Mouse (Mus musculus) intestine, embryonic 14.5 days (tissue): ENCODE data around the gene Soat2. TPM values are rescaled to one million over a fixed set of nuclear protein-coding genes. Genes with fewer than 3 reads are reported as not detected.
A peak's percentile ranks its signal among the peaks of the same experiment; 100 is the strongest.

ENCODE experiments used
- ATAC-seq: fragments of 200-750 bp; cut with Nextera tagmentation; replicated peaks from 2 replicates; pipeline ENCODE4 v1.8.0; 2017; ENCODE audit warnings: low read depth, moderate number of reproducible peaks, moderate TSS enrichment, moderate library complexity; ENCODE audit not compliant: low FRiP score, low TSS enrichment
- DNase-seq: peaks from one replicate; pipeline ENCODE4 v3.0.0-alpha.2; 2018; ENCODE audit warnings: low spot score
- H3K27ac ChIP-seq: fragments of 300-500 bp; sonication (generic); 2 replicates; pipeline ENCODE4 v1.5.1; 2014; ENCODE audit warnings: low read depth, mild to moderate bottlenecking, control low read depth
- H3K27me3 ChIP-seq: fragments of 300-500 bp; sonication (generic); replicated peaks from 2 replicates; pipeline ENCODE4 v1.6.1; 2014; ENCODE audit warnings: low read length, control low read depth; ENCODE audit not compliant: control insufficient read depth, insufficient read depth
- H3K36me3 ChIP-seq: fragments of 300-500 bp; sonication (generic); 2 replicates; pipeline ENCODE4 v1.6.1; 2014; ENCODE audit warnings: low read length, control low read depth; ENCODE audit not compliant: control insufficient read depth, insufficient read depth
- H3K4me1 ChIP-seq: fragments of 300-500 bp; sonication (generic); replicated peaks from 2 replicates; pipeline ENCODE4 v1.6.1; 2014; ENCODE audit warnings: low read length, control low read depth, mixed read lengths; ENCODE audit not compliant: control insufficient read depth, insufficient read depth
- H3K4me2 ChIP-seq: fragments of 300-500 bp; sonication (generic); 2 replicates; pipeline ENCODE4 v1.6.1; 2014; ENCODE audit warnings: low read length
- H3K4me3 ChIP-seq: fragments of 300-500 bp; sonication (generic); 2 replicates; pipeline ENCODE4 v1.5.1; 2014; ENCODE audit warnings: low read depth, low read length, control low read depth, mixed read lengths
- H3K9ac ChIP-seq: fragments of 300-500 bp; sonication (generic); 2 replicates; pipeline ENCODE4 v1.6.1; 2014; ENCODE audit warnings: mild to moderate bottlenecking, low read length
- H3K9me3 ChIP-seq: fragments of 300-500 bp; sonication (generic); 2 replicates; pipeline ENCODE4 v1.6.1; 2016; ENCODE audit warnings: low read length, control low read depth; ENCODE audit not compliant: control insufficient read depth
- WGBS: fragments of 180-500 bp; shearing (Covaris S2); extraction: QIAGEN DNeasy Blood & Tissue Kit; methylation state at CpG from one replicate; pipeline ENCODE4 v1.1.7; 2014; 5-methylcytosine and 5-hydroxymethylcytosine counted together
- polyA plus RNA-seq: library from polyadenylated mRNA; unstranded; fragments of >200 nt; fragmentation: Nextera tagmentation; extraction: Ambion mirVana; gene quantifications from 2 replicates; pipeline ENCODE4 v1.2.1, GENCODE M21; 2014

Gene Soat2
- polyA plus RNA-seq, 1 experiment from 2014 or later, result 4.7 TPM

DNA sequence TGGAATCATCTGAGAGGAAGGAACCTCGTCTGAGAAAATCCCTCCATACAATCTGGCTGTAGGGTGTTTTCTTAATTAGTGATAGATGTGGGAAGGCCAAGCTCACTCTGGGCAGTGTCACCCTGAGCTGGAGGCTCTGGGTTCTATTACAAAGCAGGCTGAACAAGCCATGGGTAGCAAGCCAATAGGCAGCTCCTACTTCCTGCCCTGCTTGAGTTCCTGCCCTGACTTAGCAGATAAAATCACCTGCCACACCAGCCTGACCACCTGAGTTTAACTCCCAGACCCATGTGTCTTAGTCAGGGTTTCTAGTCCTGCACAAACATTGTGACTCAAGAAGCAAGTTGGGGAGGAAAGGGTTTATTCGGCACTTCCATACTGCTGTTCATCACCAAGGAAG is 18.7 kb downstream of the Soat2 start:
- peaks cover 7% of the 10 kb centered on the region; the same call in 1 of the 2 replicates for H3K4me1 ChIP-seq
- H3K36me3 ChIP-seq, result no peaks in the 10 kb centered on the region
- no peak overlapping the region for H3K4me2 ChIP-seq
- ATAC-seq (no peak), DNase-seq (no peak)
- no peak overlapping the region for H3K9ac ChIP-seq
- no peaks in the 10 kb centered on the region for H3K9me3 ChIP-seq
- no peaks in the 10 kb centered on the region for H3K27me3 ChIP-seq
- H3K27ac ChIP-seq, result no peak overlapping the region
- 69% methylated on average over 2 of the region's 2 CpGs for WGBS
- H3K4me3 ChIP-seq, result no peak overlapping the region

DNA sequence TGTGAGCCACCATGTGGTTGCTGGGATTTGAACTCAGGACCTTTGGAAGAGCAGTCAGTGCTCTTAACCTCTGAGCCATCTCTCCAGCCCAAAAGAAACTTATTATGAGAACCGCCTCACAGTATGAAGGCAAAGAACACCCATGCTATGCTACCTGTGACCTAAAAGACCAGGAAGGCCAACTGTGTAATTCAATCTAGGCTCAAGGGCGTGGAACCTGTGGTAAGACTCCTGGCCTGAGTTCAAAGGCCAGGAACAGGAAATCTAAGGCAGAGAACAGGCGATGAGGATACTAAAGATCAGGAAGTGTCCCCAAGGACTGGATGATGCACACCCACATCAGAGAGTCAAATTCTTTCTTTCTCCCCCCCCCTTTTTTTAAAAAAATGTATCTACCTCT is 23.3 kb downstream of the Soat2 start:
- 89% methylated on average over 3 of the region's 3 CpGs for WGBS
- H3K4me3 ChIP-seq, result no peak overlapping the region
- H3K36me3 ChIP-seq, result 0 out of 2 replicates have a peak, but pooled peaks cover 3% of the 10 kb centered on the region
- H3K9ac ChIP-seq, result no peak overlapping the region
- H3K4me1 ChIP-seq, result no peaks in the 10 kb centered on the region
- H3K9me3 ChIP-seq, result no peaks in the 10 kb centered on the region
- DNase-seq (no peak), ATAC-seq (no peak)
- H3K4me2 ChIP-seq, result no peak overlapping the region
- H3K27ac ChIP-seq, result no peak overlapping the region
- H3K27me3 ChIP-seq, result no peaks in the 10 kb centered on the region

DNA sequence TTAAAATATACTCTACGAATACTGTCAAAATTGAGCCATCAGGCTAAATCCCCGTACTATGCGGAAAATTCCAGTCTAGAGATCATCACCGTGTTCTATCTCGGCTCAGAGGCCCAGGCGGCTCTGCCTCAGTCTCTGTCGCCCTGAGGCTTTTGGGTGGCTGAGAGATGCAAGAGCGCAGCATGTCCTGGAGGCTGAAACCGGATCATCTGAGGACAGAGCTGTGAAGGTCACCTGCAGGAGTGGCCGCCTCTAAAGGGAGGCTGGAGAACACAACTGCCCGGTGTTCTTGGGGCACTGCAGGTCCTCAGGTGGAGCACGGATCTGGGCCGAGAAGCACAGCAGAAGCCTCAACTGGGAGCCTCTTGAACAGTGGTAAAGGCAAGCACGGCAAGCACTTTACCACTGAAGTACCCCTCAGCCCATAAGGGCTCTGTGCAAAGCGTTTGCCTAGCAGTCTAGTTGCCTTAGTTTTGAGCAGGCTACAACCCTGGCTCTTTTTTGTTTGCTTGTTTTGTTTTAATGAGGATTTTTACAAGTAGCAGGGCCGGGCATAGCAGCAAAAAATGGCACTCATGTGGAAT is 25.5 kb downstream of the Soat2 start:
- ATAC-seq, result no peak

DNA sequence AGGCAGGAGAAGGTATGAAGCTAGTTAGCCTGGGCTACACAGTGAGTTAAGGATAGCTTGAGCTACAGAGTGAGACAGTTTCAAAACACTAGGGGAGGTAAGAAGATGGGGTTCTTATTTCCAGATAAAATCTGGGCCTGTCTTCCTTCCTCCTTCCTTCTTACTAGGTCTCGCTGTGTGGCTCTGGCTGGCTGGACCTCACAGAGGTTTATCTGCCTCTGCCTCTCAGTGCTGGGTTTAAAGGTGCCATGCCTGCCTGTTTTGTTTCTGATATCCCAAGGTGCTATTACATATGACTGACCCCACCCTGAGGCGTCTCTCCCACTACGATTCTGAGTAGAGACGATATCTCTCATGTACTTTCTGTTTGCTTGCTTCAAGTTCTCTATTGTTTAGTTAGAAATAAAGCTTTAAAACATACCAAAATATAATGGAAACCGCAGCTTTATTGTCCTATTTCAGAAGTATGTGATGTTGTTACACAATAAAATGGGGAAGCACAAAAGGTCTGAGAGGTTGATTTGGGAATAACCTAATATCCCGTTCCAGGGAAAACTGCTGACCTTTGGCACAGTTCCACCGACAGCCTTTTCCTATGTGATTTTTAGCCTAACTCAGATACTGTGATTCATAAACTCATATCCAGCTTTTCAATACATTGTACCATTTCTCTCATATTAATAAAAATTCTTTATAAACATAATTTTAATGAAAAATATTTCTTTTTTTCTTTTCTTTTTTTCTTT is 26.4 kb downstream of the Soat2 start:
- Histone ChIP-seq H3K27ac (no peak overlapping the region), H3K27me3 (no peaks in the 10 kb centered on the region), H3K36me3 (peaks cover 11% of the 10 kb centered on the region), H3K9ac (no peak overlapping the region), H3K4me2 (no peak overlapping the region), H3K4me3 (no peak overlapping the region), H3K9me3 (no peaks in the 10 kb centered on the region), H3K4me1 (no peaks in the 10 kb centered on the region)
- ATAC-seq (no peak), DNase-seq (no peak)
- WGBS, result 87% methylated on average over 7 of the region's 7 CpGs

More for the DNA sequence above, 25.5 kb downstream of the Soat2 start:
- Histone ChIP-seq H3K4me2 (no peak overlapping the region), H3K4me3 (no peak overlapping the region), H3K36me3 (peaks cover 11% of the 10 kb centered on the region), H3K27ac (no peak overlapping the region), H3K4me1 (no peaks in the 10 kb centered on the region), H3K27me3 (no peaks in the 10 kb centered on the region), H3K9me3 (no peaks in the 10 kb centered on the region), H3K9ac (no peak overlapping the region)
- no peak for DNase-seq
- 89% methylated on average over 16 of the region's 16 CpGs for WGBS

DNA sequence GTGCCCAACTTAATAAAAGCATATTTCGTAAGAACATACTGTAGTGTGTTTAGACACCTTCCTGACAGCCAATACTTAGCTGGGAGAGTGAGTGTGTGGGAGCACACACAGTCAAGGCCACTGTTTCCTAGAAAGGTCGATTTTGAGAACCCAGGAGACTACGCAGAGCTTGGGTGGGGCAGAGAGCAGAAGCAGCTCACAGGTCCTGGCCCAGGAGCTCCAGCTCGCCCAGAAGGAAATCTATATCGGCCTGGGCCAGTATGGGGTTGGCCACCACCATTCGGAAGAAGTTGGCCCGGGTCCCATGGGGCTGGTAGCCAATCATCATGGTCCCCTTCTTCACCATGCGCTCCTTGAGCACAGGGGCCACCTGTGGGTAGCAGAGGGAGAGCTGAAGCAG is 27.1 kb downstream of the Soat2 start:
- no peak overlapping the region for H3K4me3 ChIP-seq
- WGBS, result 83% methylated on average over 8 of the region's 8 CpGs
- ATAC-seq (no peak), DNase-seq (no peak)
- H3K36me3 ChIP-seq, result peaks cover 11% of the 10 kb centered on the region
- H3K9ac ChIP-seq, result no peak overlapping the region
- no peaks in the 10 kb centered on the region for H3K27me3 ChIP-seq
- H3K27ac ChIP-seq, result no peak overlapping the region
- H3K4me1 ChIP-seq, result no peaks in the 10 kb centered on the region
- H3K9me3 ChIP-seq, result no peaks in the 10 kb centered on the region
- H3K4me2 ChIP-seq, result no peak overlapping the region

DNA sequence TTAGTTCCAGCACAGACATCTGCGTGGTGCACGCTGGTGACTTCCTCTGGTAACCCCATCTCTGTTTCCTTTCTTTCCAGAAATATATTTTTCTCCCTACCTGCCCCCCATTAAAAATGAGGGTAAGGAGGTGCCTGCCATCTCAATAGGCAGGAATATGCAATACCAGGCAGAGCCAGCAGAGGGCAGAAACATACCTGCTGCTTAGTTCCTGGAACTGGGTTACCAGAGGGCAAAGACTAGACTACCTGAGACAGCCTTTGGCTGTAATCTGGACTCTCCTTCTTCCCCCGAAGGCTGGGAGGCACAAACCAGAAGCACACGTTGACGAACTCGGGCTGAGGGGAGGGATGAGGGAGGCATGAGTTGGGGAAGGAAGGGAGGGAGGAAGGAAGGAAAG is 28.0 kb downstream of the Soat2 start:
- no peak overlapping the region for H3K9ac ChIP-seq

DNA sequence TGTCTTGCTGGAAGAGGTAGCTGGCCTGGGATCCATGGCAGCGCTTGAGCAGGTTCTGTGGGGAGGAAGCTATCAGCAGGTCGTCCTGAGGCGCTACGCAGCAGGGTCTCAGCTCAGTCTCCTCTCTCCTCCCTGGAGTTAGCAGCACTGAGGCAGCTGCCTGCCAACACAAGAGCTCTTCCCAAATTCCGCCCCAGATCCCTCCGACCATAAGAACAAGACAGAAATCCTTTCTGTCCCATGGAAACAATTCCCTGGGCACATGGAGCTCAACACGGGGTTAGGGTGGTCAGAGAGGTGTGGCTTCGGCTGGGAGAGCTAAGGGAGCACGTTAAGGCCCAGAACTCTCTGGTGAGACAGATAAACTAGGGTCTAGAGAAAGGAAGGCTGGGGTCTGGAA is 28.8 kb downstream of the Soat2 start:
- Histone ChIP-seq H3K9me3 (no peaks in the 10 kb centered on the region), H3K9ac (no peak overlapping the region), H3K27me3 (no peaks in the 10 kb centered on the region), H3K36me3 (peaks cover 21% of the 10 kb centered on the region), H3K4me1 (no peaks in the 10 kb centered on the region), H3K27ac (no peak overlapping the region), H3K4me3 (no peak overlapping the region), H3K4me2 (no peak overlapping the region)
- WGBS, result 79% methylated on average over 9 of the region's 9 CpGs
- no peak for ATAC-seq
- no peak for DNase-seq

More for the DNA sequence above, 28.0 kb downstream of the Soat2 start:
- peak; percentile 95 for DNase-seq
- H3K9me3 ChIP-seq, result no peaks in the 10 kb centered on the region
- no peak overlapping the region for H3K27ac ChIP-seq
- 0 out of 2 replicates have a peak, but pooled peaks have one; percentile 33 for ATAC-seq
- no peaks in the 10 kb centered on the region for H3K4me1 ChIP-seq
- H3K36me3 ChIP-seq, result peaks cover 15% of the 10 kb centered on the region
- H3K27me3 ChIP-seq, result no peaks in the 10 kb centered on the region
- H3K4me3 ChIP-seq, result no peak overlapping the region
- no peak overlapping the region for H3K4me2 ChIP-seq
- 14% methylated on average over 6 of the region's 6 CpGs for WGBS

DNA sequence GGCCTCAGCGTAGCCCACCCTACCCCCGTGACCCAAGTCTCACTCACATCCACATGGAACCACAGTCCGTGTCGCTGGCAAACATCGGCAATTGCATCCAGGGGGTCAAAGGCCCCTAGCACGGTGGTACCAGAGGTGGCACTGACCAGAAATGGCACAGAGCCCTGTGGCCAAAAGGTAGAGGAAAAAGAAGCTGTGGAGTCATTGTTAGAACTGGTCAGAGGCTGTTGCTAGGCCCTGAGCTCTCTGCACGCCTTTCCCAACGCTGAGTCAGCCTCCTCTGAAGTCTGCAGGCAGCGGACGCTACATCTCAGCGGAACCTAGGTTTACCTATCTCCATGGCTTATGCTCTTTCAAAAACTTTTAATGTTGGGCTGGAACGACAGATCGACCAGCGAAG is 29.6 kb downstream of the Soat2 start:
- Histone ChIP-seq H3K27me3 (no peaks in the 10 kb centered on the region), H3K4me1 (no peaks in the 10 kb centered on the region), H3K4me3 (no peak overlapping the region), H3K9me3 (no peaks in the 10 kb centered on the region), H3K4me2 (no peak overlapping the region), H3K36me3 (peaks cover 25% of the 10 kb centered on the region), H3K9ac (no peak overlapping the region), H3K27ac (no peak overlapping the region)
- WGBS, result 91% methylated on average over 14 of the region's 14 CpGs
- ATAC-seq (no peak), DNase-seq (no peak)

DNA sequence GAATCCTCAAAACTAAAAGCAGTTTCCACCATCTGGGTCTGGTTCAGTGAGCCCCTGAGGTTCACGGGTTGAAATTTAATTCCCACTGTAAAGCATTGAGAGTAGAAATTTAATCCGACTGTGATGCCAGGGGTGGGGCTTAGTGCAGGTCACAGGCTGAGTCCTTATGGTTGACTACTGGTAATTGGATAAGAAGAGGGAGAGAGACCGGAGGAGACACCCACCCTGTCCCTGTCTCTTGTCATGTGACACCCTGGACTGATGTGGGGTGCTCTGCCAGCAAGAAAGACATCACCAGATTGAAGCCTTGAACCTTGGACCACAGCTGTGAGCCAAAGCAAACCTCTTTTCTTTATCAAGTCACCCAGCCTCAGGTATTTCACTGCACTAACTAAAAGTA is 32.8 kb downstream of the Soat2 start:
- H3K27me3 ChIP-seq, result no peaks in the 10 kb centered on the region
- H3K4me1 ChIP-seq, result no peaks in the 10 kb centered on the region
- ATAC-seq (no peak), DNase-seq (no peak)
- peaks cover 42% of the 10 kb centered on the region for H3K36me3 ChIP-seq
- 86% methylated on average over 3 of the region's 3 CpGs for WGBS
- no peak overlapping the region for H3K9ac ChIP-seq
- no peak overlapping the region for H3K4me3 ChIP-seq
- no peaks in the 10 kb centered on the region for H3K9me3 ChIP-seq
- H3K27ac ChIP-seq, result no peak overlapping the region
- no peak overlapping the region for H3K4me2 ChIP-seq
